Mouse (Mus musculus): ENCODE measurements at regions not wholly inside any gene's neighbourhood (a gene's known extent, or its start where the extent isn't known, plus 50 kb on each side); places are given as distances from the start of the nearest gene placed in this dataset.

- Histone ChIP-seq H3K27ac (no peak overlapping the region), H3K4me3 (replicated peaks) (no peak overlapping the region), H3K27me3 (no peaks in the 10 kb centered on the region), H3K9me3 (replicated peaks) (0 out of 2 replicates have a peak, but pooled peaks cover 4% of the 10 kb centered on the region), H3K36me3 (no peaks in the 10 kb centered on the region), H3K4me1 (no peaks in the 10 kb centered on the region), H3K4me2 (no peak overlapping the region), H3K9ac (no peak overlapping the region)
- no peak for ATAC-seq (replicated peaks; ENCODE audit: low FRiP score)
- WGBS = 79% methylated on average over 4 of the region's 4 CpGs
These were observed 315.0 kb upstream of the Nrp1 start for GRCm38 (mm10) chr8:128043392-128043791.

GRCm38 (mm10) chr8:128056251-128056650, 302.2 kb upstream of the Nrp1 start:
- no peak overlapping the region for H3K9ac ChIP-seq
- no peaks in the 10 kb centered on the region for H3K4me1 ChIP-seq
- 89% methylated on average over 8 of the region's 8 CpGs for WGBS
- ATAC-seq (replicated peaks; ENCODE audit: low FRiP score) = no peak
- H3K36me3 ChIP-seq = no peaks in the 10 kb centered on the region
- no peaks in the 10 kb centered on the region for H3K27me3 ChIP-seq
- no peaks in the 10 kb centered on the region for H3K9me3 ChIP-seq (replicated peaks)
- H3K4me3 ChIP-seq (replicated peaks) = no peak overlapping the region
- H3K4me2 ChIP-seq = no peak overlapping the region
- H3K27ac ChIP-seq = no peak overlapping the region

GRCm38 (mm10) chr8:128057845-128058244, 300.6 kb upstream of the Nrp1 start:
- Histone ChIP-seq H3K9ac (no peak overlapping the region), H3K9me3 (replicated peaks) (no peaks in the 10 kb centered on the region), H3K27me3 (no peaks in the 10 kb centered on the region), H3K4me3 (replicated peaks) (no peak overlapping the region), H3K36me3 (no peaks in the 10 kb centered on the region), H3K27ac (no peak overlapping the region), H3K4me2 (no peak overlapping the region), H3K4me1 (no peaks in the 10 kb centered on the region)
- WGBS = 80% methylated on average over 6 of the region's 6 CpGs
- no peak for ATAC-seq (replicated peaks; ENCODE audit: low FRiP score)

GRCm38 (mm10) chr8:128059817-128060216, 298.6 kb upstream of the Nrp1 start:
- Histone ChIP-seq H3K36me3 (no peaks in the 10 kb centered on the region), H3K4me3 (replicated peaks) (no peak overlapping the region), H3K9me3 (replicated peaks) (no peaks in the 10 kb centered on the region), H3K4me2 (no peak overlapping the region), H3K27ac (no peak overlapping the region), H3K4me1 (no peaks in the 10 kb centered on the region), H3K9ac (no peak overlapping the region), H3K27me3 (no peaks in the 10 kb centered on the region)
- ATAC-seq (replicated peaks; ENCODE audit: low FRiP score) = no peak
- WGBS = 89% methylated on average over 3 of the region's 3 CpGs

- no peak for ATAC-seq (replicated peaks; ENCODE audit: low FRiP score)
- H3K36me3 ChIP-seq = no peaks in the 10 kb centered on the region
- no peaks in the 10 kb centered on the region for H3K4me1 ChIP-seq
- no peak overlapping the region for H3K27ac ChIP-seq
- H3K27me3 ChIP-seq = no peaks in the 10 kb centered on the region
- H3K9me3 ChIP-seq (replicated peaks) = no peaks in the 10 kb centered on the region
- no peak overlapping the region for H3K9ac ChIP-seq
- H3K4me2 ChIP-seq = no peak overlapping the region
- WGBS = 89% methylated on average over 1 of the region's 1 CpGs
- no peak overlapping the region for H3K4me3 ChIP-seq (replicated peaks)
These were observed 294.2 kb upstream of the Nrp1 start for GRCm38 (mm10) chr8:128064211-128064610.

- ATAC-seq (replicated peaks; ENCODE audit: low FRiP score) = no peak
- Histone ChIP-seq H3K9ac (no peak overlapping the region), H3K4me3 (replicated peaks) (no peak overlapping the region), H3K9me3 (replicated peaks) (no peaks in the 10 kb centered on the region), H3K36me3 (no peaks in the 10 kb centered on the region), H3K27ac (no peak overlapping the region), H3K27me3 (no peaks in the 10 kb centered on the region), H3K4me1 (no peaks in the 10 kb centered on the region), H3K4me2 (no peak overlapping the region)
- 62% methylated on average over 2 of the region's 2 CpGs for WGBS
These were observed 293.3 kb upstream of the Nrp1 start for GRCm38 (mm10) chr8:128065127-128065526.

- Histone ChIP-seq H3K9ac (no peak overlapping the region), H3K4me1 (no peaks in the 10 kb centered on the region), H3K4me3 (replicated peaks) (no peak overlapping the region), H3K36me3 (no peaks in the 10 kb centered on the region), H3K27ac (no peak overlapping the region), H3K4me2 (no peak overlapping the region), H3K27me3 (no peaks in the 10 kb centered on the region), H3K9me3 (replicated peaks) (no peaks in the 10 kb centered on the region)
- no peak for ATAC-seq (replicated peaks; ENCODE audit: low FRiP score)
- 61% methylated on average over 7 of the region's 7 CpGs for WGBS
These were observed 292.3 kb upstream of the Nrp1 start for GRCm38 (mm10) chr8:128065964-128066680.

- WGBS = 71% methylated on average over 2 of the region's 2 CpGs
- ATAC-seq (replicated peaks; ENCODE audit: low FRiP score) = no peak
- no peaks in the 10 kb centered on the region for H3K36me3 ChIP-seq
- no peaks in the 10 kb centered on the region for H3K27me3 ChIP-seq
- H3K4me1 ChIP-seq = no peaks in the 10 kb centered on the region
- no peak overlapping the region for H3K4me3 ChIP-seq (replicated peaks)
- H3K4me2 ChIP-seq = no peak overlapping the region
- H3K27ac ChIP-seq = no peak overlapping the region
- no peak overlapping the region for H3K9ac ChIP-seq
- no peaks in the 10 kb centered on the region for H3K9me3 ChIP-seq (replicated peaks)
These were observed 288.7 kb upstream of the Nrp1 start for GRCm38 (mm10) chr8:128069749-128070148.

- WGBS = 89% methylated on average over 1 of the region's 1 CpGs
These were observed 282.8 kb upstream of the Nrp1 start for GRCm38 (mm10) chr8:128075566-128075965.

GRCm38 (mm10) chr8:128076226-128076625, 282.2 kb upstream of the Nrp1 start:
- Histone ChIP-seq H3K9ac (no peak overlapping the region), H3K4me1 (no peaks in the 10 kb centered on the region), H3K4me2 (no peak overlapping the region), H3K27ac (no peak overlapping the region), H3K9me3 (replicated peaks) (no peaks in the 10 kb centered on the region), H3K27me3 (no peaks in the 10 kb centered on the region), H3K4me3 (replicated peaks) (no peak overlapping the region), H3K36me3 (no peaks in the 10 kb centered on the region)
- no peak for ATAC-seq (replicated peaks; ENCODE audit: low FRiP score)
- WGBS = 94% methylated on average over 4 of the region's 4 CpGs

More at GRCm38 (mm10) chr8:128075566-128075965, 282.8 kb upstream of the Nrp1 start:
- no peaks in the 10 kb centered on the region for H3K4me1 ChIP-seq
- no peak overlapping the region for H3K4me2 ChIP-seq
- no peaks in the 10 kb centered on the region for H3K36me3 ChIP-seq
- ATAC-seq (replicated peaks; ENCODE audit: low FRiP score) = no peak
- no peak overlapping the region for H3K4me3 ChIP-seq (replicated peaks)
- H3K27ac ChIP-seq = no peak overlapping the region
- H3K9ac ChIP-seq = no peak overlapping the region
- no peaks in the 10 kb centered on the region for H3K27me3 ChIP-seq
- H3K9me3 ChIP-seq (replicated peaks) = no peaks in the 10 kb centered on the region

GRCm38 (mm10) chr8:128078740-128079139, 279.7 kb upstream of the Nrp1 start:
- Histone ChIP-seq H3K27ac (no peak overlapping the region), H3K4me1 (no peaks in the 10 kb centered on the region), H3K9me3 (replicated peaks) (no peaks in the 10 kb centered on the region), H3K9ac (no peak overlapping the region), H3K27me3 (no peaks in the 10 kb centered on the region), H3K4me2 (no peak overlapping the region), H3K4me3 (replicated peaks) (no peak overlapping the region), H3K36me3 (no peaks in the 10 kb centered on the region)
- 89% methylated on average over 1 of the region's 1 CpGs for WGBS
- ATAC-seq (replicated peaks; ENCODE audit: low FRiP score) = no peak

GRCm38 (mm10) chr8:128085800-128086199, 272.6 kb upstream of the Nrp1 start:
- no peaks in the 10 kb centered on the region for H3K27me3 ChIP-seq
- no peak overlapping the region for H3K9ac ChIP-seq
- no peaks in the 10 kb centered on the region for H3K4me1 ChIP-seq
- no peak overlapping the region for H3K4me2 ChIP-seq
- ATAC-seq (replicated peaks; ENCODE audit: low FRiP score) = no peak
- no peaks in the 10 kb centered on the region for H3K9me3 ChIP-seq (replicated peaks)
- no peak overlapping the region for H3K4me3 ChIP-seq (replicated peaks)
- H3K36me3 ChIP-seq = no peaks in the 10 kb centered on the region
- no peak overlapping the region for H3K27ac ChIP-seq
- WGBS = 85% methylated on average over 1 of the region's 1 CpGs

- 93% methylated on average over 1 of the region's 1 CpGs for WGBS
- Histone ChIP-seq H3K27ac (no peak overlapping the region), H3K9ac (no peak overlapping the region), H3K4me1 (no peaks in the 10 kb centered on the region), H3K4me3 (replicated peaks) (no peak overlapping the region), H3K27me3 (no peaks in the 10 kb centered on the region), H3K36me3 (no peaks in the 10 kb centered on the region), H3K9me3 (replicated peaks) (0 out of 2 replicates have a peak, but pooled peaks cover 5% of the 10 kb centered on the region), H3K4me2 (no peak overlapping the region)
- no peak for ATAC-seq (replicated peaks; ENCODE audit: low FRiP score)
These were observed 270.9 kb upstream of the Nrp1 start for GRCm38 (mm10) chr8:128087500-128087899.

Data from kidney, embryonic 15.5 days (tissue).